Mouse (Mus musculus): Measurements from ENCODE around the gene Rassf3. TPM values are rescaled to one million over a fixed set of nuclear protein-coding genes. Genes with fewer than 3 reads are reported as not detected.

The Rassf3 gene
- polyA plus RNA-seq, 1 experiment from 2014 or later: 13.4 TPM

- Histone ChIP-seq H3K36me3 (no peaks in the 10 kb centered on the region), H3K4me3 (no peak overlapping the region), H3K4me1 (peaks cover 7% of the 10 kb centered on the region; the same call in 1 of the 2 replicates), H3K27me3 (no peaks in the 10 kb centered on the region), H3K9me3 (replicated peaks) (no peaks in the 10 kb centered on the region), H3K4me2 (replicated peaks) (no peak overlapping the region), H3K9ac (no peak overlapping the region), H3K27ac (no peak overlapping the region)
- 71% methylated on average over 5 of the region's 5 CpGs for WGBS
- ATAC-seq (ENCODE audit: low FRiP score): no peak
Observed at GRCm38 (mm10) chr10:121500034-121500433, 23.9 kb upstream of the Rassf3 start.

GRCm38 (mm10) chr10:121499063-121499462 is 22.9 kb upstream of the Rassf3 start:
- WGBS: 66% methylated on average over 2 of the region's 2 CpGs
- Histone ChIP-seq H3K4me3 (no peak overlapping the region), H3K27me3 (no peaks in the 10 kb centered on the region), H3K4me2 (replicated peaks) (no peak overlapping the region), H3K27ac (no peak overlapping the region), H3K4me1 (0 out of 2 replicates have a peak, but pooled peaks cover 2% of the 10 kb centered on the region), H3K36me3 (no peaks in the 10 kb centered on the region), H3K9ac (no peak overlapping the region), H3K9me3 (replicated peaks) (no peaks in the 10 kb centered on the region)
- no peak for ATAC-seq (ENCODE audit: low FRiP score)

GRCm38 (mm10) chr10:121498481-121498904 is 22.3 kb upstream of the Rassf3 start:
- Histone ChIP-seq H3K9ac (no peak overlapping the region), H3K27me3 (no peaks in the 10 kb centered on the region), H3K4me3 (no peak overlapping the region), H3K36me3 (no peaks in the 10 kb centered on the region), H3K27ac (no peak overlapping the region), H3K4me1 (0 out of 2 replicates have a peak, but pooled peaks cover 2% of the 10 kb centered on the region), H3K9me3 (replicated peaks) (no peaks in the 10 kb centered on the region), H3K4me2 (replicated peaks) (no peak overlapping the region)
- WGBS: 69% methylated on average over 8 of the region's 8 CpGs
- ATAC-seq (ENCODE audit: low FRiP score): no peak

GRCm38 (mm10) chr10:121497968-121498367 is 21.8 kb upstream of the Rassf3 start:
- ATAC-seq (ENCODE audit: low FRiP score): no peak
- no peak overlapping the region for H3K27ac ChIP-seq
- H3K4me3 ChIP-seq: no peak overlapping the region
- H3K4me2 ChIP-seq (replicated peaks): no peak overlapping the region
- H3K9me3 ChIP-seq (replicated peaks): no peaks in the 10 kb centered on the region
- H3K27me3 ChIP-seq: no peaks in the 10 kb centered on the region
- no peak overlapping the region for H3K9ac ChIP-seq
- WGBS: 70% methylated on average over 7 of the region's 7 CpGs
- no peaks in the 10 kb centered on the region for H3K36me3 ChIP-seq
- H3K4me1 ChIP-seq: 0 out of 2 replicates have a peak, but pooled peaks cover 2% of the 10 kb centered on the region

- no peaks in the 10 kb centered on the region for H3K36me3 ChIP-seq
- H3K4me2 ChIP-seq (replicated peaks): no peak overlapping the region
- H3K9ac ChIP-seq: no peak overlapping the region
- H3K4me1 ChIP-seq: 0 out of 2 replicates have a peak, but pooled peaks cover 2% of the 10 kb centered on the region
- WGBS: 85% methylated on average over 7 of the region's 7 CpGs
- no peaks in the 10 kb centered on the region for H3K9me3 ChIP-seq (replicated peaks)
- H3K27ac ChIP-seq: 0 out of 2 replicates have a peak overlapping the region, but pooled peaks have one; percentile 4
- no peaks in the 10 kb centered on the region for H3K27me3 ChIP-seq
- no peak overlapping the region for H3K4me3 ChIP-seq
- ATAC-seq (ENCODE audit: low FRiP score): no peak
Observed at GRCm38 (mm10) chr10:121496616-121497015, 20.5 kb upstream of the Rassf3 start.

GRCm38 (mm10) chr10:121494163-121494425 is 17.9 kb upstream of the Rassf3 start:
- WGBS: 73% methylated on average over 2 of the region's 2 CpGs
- no peak overlapping the region for H3K9ac ChIP-seq
- no peaks in the 10 kb centered on the region for H3K36me3 ChIP-seq
- no peak for ATAC-seq (ENCODE audit: low FRiP score)
- no peak overlapping the region for H3K4me3 ChIP-seq
- H3K27me3 ChIP-seq: no peaks in the 10 kb centered on the region
- H3K27ac ChIP-seq: no peak overlapping the region
- H3K4me2 ChIP-seq (replicated peaks): no peak overlapping the region
- no peaks in the 10 kb centered on the region for H3K9me3 ChIP-seq (replicated peaks)
- H3K4me1 ChIP-seq: no peaks in the 10 kb centered on the region

- no peak overlapping the region for H3K27ac ChIP-seq
- H3K27me3 ChIP-seq: no peaks in the 10 kb centered on the region
- H3K9me3 ChIP-seq (replicated peaks): no peaks in the 10 kb centered on the region
- no peak overlapping the region for H3K4me2 ChIP-seq (replicated peaks)
- no peaks in the 10 kb centered on the region for H3K4me1 ChIP-seq
- whole genome bisulfite sequencing: 75% methylated on average over 9 of the region's 9 CpGs
- H3K36me3 ChIP-seq: no peaks in the 10 kb centered on the region
- no peak overlapping the region for H3K9ac ChIP-seq
- H3K4me3 ChIP-seq: no peak overlapping the region
- no peak for ATAC-seq (ENCODE audit: low FRiP score)
Observed at GRCm38 (mm10) chr10:121493374-121494162, 17.4 kb upstream of the Rassf3 start.

GRCm38 (mm10) chr10:121492608-121493315 is 16.6 kb upstream of the Rassf3 start:
- Histone ChIP-seq H3K4me2 (replicated peaks) (no peak overlapping the region), H3K36me3 (no peaks in the 10 kb centered on the region), H3K9ac (no peak overlapping the region), H3K27ac (no peak overlapping the region), H3K4me3 (no peak overlapping the region), H3K4me1 (no peaks in the 10 kb centered on the region), H3K9me3 (replicated peaks) (no peaks in the 10 kb centered on the region), H3K27me3 (no peaks in the 10 kb centered on the region)
- ATAC-seq (ENCODE audit: low FRiP score): no peak
- 86% methylated on average over 7 of the region's 7 CpGs for WGBS

GRCm38 (mm10) chr10:121489941-121490340 is 13.8 kb upstream of the Rassf3 start:
- 96% methylated on average over 6 of the region's 6 CpGs for WGBS
- ATAC-seq (ENCODE audit: low FRiP score): no peak
- H3K4me3 ChIP-seq: no peak overlapping the region
- H3K36me3 ChIP-seq: no peaks in the 10 kb centered on the region
- H3K4me2 ChIP-seq (replicated peaks): no peak overlapping the region
- no peak overlapping the region for H3K9ac ChIP-seq
- no peak overlapping the region for H3K27ac ChIP-seq
- H3K9me3 ChIP-seq (replicated peaks): no peaks in the 10 kb centered on the region
- H3K27me3 ChIP-seq: no peaks in the 10 kb centered on the region
- no peaks in the 10 kb centered on the region for H3K4me1 ChIP-seq

- ATAC-seq (ENCODE audit: low FRiP score): no peak
- H3K27me3 ChIP-seq: no peaks in the 10 kb centered on the region
Observed at GRCm38 (mm10) chr10:121488623-121489299, 12.6 kb upstream of the Rassf3 start.

GRCm38 (mm10) chr10:121487716-121488115 is 11.6 kb upstream of the Rassf3 start:
- H3K36me3 ChIP-seq: no peaks in the 10 kb centered on the region
- 76% methylated on average over 4 of the region's 4 CpGs for WGBS
- H3K9me3 ChIP-seq (replicated peaks): no peaks in the 10 kb centered on the region
- H3K27ac ChIP-seq: no peak overlapping the region
- H3K4me1 ChIP-seq: no peaks in the 10 kb centered on the region
- no peak overlapping the region for H3K4me2 ChIP-seq (replicated peaks)
- H3K9ac ChIP-seq: no peak overlapping the region
- H3K27me3 ChIP-seq: no peaks in the 10 kb centered on the region
- no peak overlapping the region for H3K4me3 ChIP-seq
- no peak for ATAC-seq (ENCODE audit: low FRiP score)

More at GRCm38 (mm10) chr10:121488623-121489299, 12.6 kb upstream of the Rassf3 start:
- Histone ChIP-seq H3K4me1 (no peaks in the 10 kb centered on the region), H3K27ac (no peak overlapping the region), H3K36me3 (no peaks in the 10 kb centered on the region), H3K4me3 (no peak overlapping the region), H3K9me3 (replicated peaks) (no peaks in the 10 kb centered on the region), H3K9ac (no peak overlapping the region), H3K4me2 (replicated peaks) (no peak overlapping the region)
- WGBS: 83% methylated on average over 14 of the region's 14 CpGs

- Histone ChIP-seq H3K9me3 (replicated peaks) (no peaks in the 10 kb centered on the region), H3K27ac (no peak overlapping the region), H3K4me2 (replicated peaks) (no peak overlapping the region), H3K4me3 (no peak overlapping the region), H3K9ac (no peak overlapping the region), H3K4me1 (no peaks in the 10 kb centered on the region), H3K27me3 (no peaks in the 10 kb centered on the region), H3K36me3 (no peaks in the 10 kb centered on the region)
- ATAC-seq (ENCODE audit: low FRiP score): no peak
- 87% methylated on average over 9 of the region's 9 CpGs for WGBS
Observed at GRCm38 (mm10) chr10:121486350-121486749, 10.2 kb upstream of the Rassf3 start.

All from hindbrain, embryonic 12.5 days (tissue).